Mouse (Mus musculus) limb, embryonic 11.5 days (tissue): ENCODE results near the gene Cd300a. TPM values are rescaled to one million over a fixed set of nuclear protein-coding genes. Genes with fewer than 3 reads are reported as not detected.

Experiments
- ATAC-seq: fragments of 200-750 bp; cut with Nextera tagmentation; 2 replicates; pipeline ENCODE4 v1.8.0; 2017; ENCODE audit warnings: low read depth; ENCODE audit not compliant: insufficient number of reproducible peaks, low FRiP score, low TSS enrichment
- DNase-seq: peaks from one replicate; pipeline ENCODE4 v3.0.0-alpha.2; 2015; ENCODE audit warnings: low spot score
- H3K27ac ChIP-seq: fragments of 300-500 bp; sonication (generic); replicated peaks from 2 replicates; pipeline ENCODE4 v1.5.1; 2014; ENCODE audit warnings: low read depth, mild to moderate bottlenecking, low read length
- H3K27me3 ChIP-seq: fragments of 300-500 bp; sonication (generic); 2 replicates; pipeline ENCODE4 v1.6.1; 2014; ENCODE audit warnings: mild to moderate bottlenecking, low read length, mixed read lengths; ENCODE audit not compliant: control insufficient read depth, insufficient read depth
- H3K36me3 ChIP-seq: fragments of 300-500 bp; sonication (generic); 2 replicates; pipeline ENCODE4 v1.6.1; 2014; ENCODE audit warnings: mild to moderate bottlenecking, low read length, moderate library complexity, mixed read lengths; ENCODE audit not compliant: control insufficient read depth, insufficient read depth
- H3K4me1 ChIP-seq: fragments of 300-500 bp; sonication (generic); 2 replicates; pipeline ENCODE4 v1.6.1; 2014; ENCODE audit warnings: low read length, mixed read lengths; ENCODE audit not compliant: control insufficient read depth, insufficient read depth
- H3K4me2 ChIP-seq: fragments of 300-500 bp; sonication (generic); 2 replicates; pipeline ENCODE4 v1.6.1; 2014; ENCODE audit warnings: low read depth, mild to moderate bottlenecking, moderate library complexity; ENCODE audit not compliant: severe bottlenecking
- H3K4me3 ChIP-seq: fragments of 300-500 bp; sonication (generic); 2 replicates; pipeline ENCODE4 v1.5.1; 2014; ENCODE audit warnings: low read depth, low read length
- H3K9ac ChIP-seq: fragments of 300-500 bp; sonication (generic); 2 replicates; pipeline ENCODE4 v1.6.1; 2014; ENCODE audit warnings: mild to moderate bottlenecking, low read length
- H3K9me3 ChIP-seq: fragments of 300-500 bp; sonication (generic); 2 replicates; pipeline ENCODE4 v1.6.1; 2016; ENCODE audit warnings: low read length; ENCODE audit not compliant: control insufficient read depth
- WGBS: fragments of 180-500 bp; shearing (Covaris S2); extraction: QIAGEN DNeasy Blood & Tissue Kit; methylation state at CpG from one replicate; pipeline ENCODE4 v1.1.7; 2014; 5-methylcytosine and 5-hydroxymethylcytosine counted together
- polyA plus RNA-seq: library from polyadenylated mRNA; unstranded; fragments of >200 nt; fragmentation: Nextera tagmentation; extraction: Ambion mirVana; gene quantifications from 2 replicates; pipeline ENCODE4 v1.2.1, GENCODE M21; 2014

The Cd300a gene
- polyA plus RNA-seq, 1 experiment from 2014 or later = 0.61 TPM

GRCm38 (mm10) chr11:114862687-114863086, 27.2 kb upstream of the Cd300a start:
- H3K36me3 ChIP-seq = peaks cover 5% of the 10 kb centered on the region
- WGBS = 89% methylated on average over 3 of the region's 3 CpGs

GRCm38 (mm10) chr11:114863918-114864420, 25.9 kb upstream of the Cd300a start:
- Histone ChIP-seq H3K9ac (no peak overlapping the region), H3K9me3 (no peaks in the 10 kb centered on the region), H3K4me1 (peaks cover 15% of the 10 kb centered on the region; the same call in 1 of the 2 replicates), H3K27ac (no peak overlapping the region), H3K36me3 (peaks cover 8% of the 10 kb centered on the region), H3K27me3 (no peaks in the 10 kb centered on the region), H3K4me2 (no peak overlapping the region), H3K4me3 (no peak overlapping the region)
- DNase-seq = no peak
- ATAC-seq = no peak
- 94% methylated on average over 21 of the region's 21 CpGs for WGBS

More at GRCm38 (mm10) chr11:114862687-114863086, 27.2 kb upstream of the Cd300a start:
- no peak overlapping the region for H3K9ac ChIP-seq
- no peaks in the 10 kb centered on the region for H3K27me3 ChIP-seq
- ATAC-seq (no peak), DNase-seq (no peak)
- H3K4me2 ChIP-seq = no peak overlapping the region
- H3K9me3 ChIP-seq = no peaks in the 10 kb centered on the region
- H3K4me1 ChIP-seq = peaks cover 15% of the 10 kb centered on the region; the same call in 1 of the 2 replicates
- no peak overlapping the region for H3K4me3 ChIP-seq
- no peak overlapping the region for H3K27ac ChIP-seq

- H3K9ac ChIP-seq = no peak overlapping the region
- DNase-seq = no peak
- WGBS = 83% methylated on average over 5 of the region's 5 CpGs
These were observed 23.8 kb upstream of the Cd300a start for GRCm38 (mm10) chr11:114865999-114866398.

GRCm38 (mm10) chr11:114866486-114867360, 23.1 kb upstream of the Cd300a start:
- Histone ChIP-seq H3K27me3 (no peaks in the 10 kb centered on the region), H3K9ac (no peak overlapping the region), H3K9me3 (no peaks in the 10 kb centered on the region), H3K36me3 (peaks cover 10% of the 10 kb centered on the region), H3K27ac (no peak overlapping the region), H3K4me1 (peaks cover 15% of the 10 kb centered on the region; the same call in 1 of the 2 replicates), H3K4me3 (no peak overlapping the region), H3K4me2 (no peak overlapping the region)
- ATAC-seq (no peak), DNase-seq (no peak)
- WGBS = 36% methylated on average over 10 of the region's 10 CpGs

More at GRCm38 (mm10) chr11:114865999-114866398, 23.8 kb upstream of the Cd300a start:
- no peak for ATAC-seq
- peaks cover 8% of the 10 kb centered on the region for H3K36me3 ChIP-seq
- H3K4me1 ChIP-seq = peaks cover 15% of the 10 kb centered on the region; the same call in 1 of the 2 replicates
- no peaks in the 10 kb centered on the region for H3K9me3 ChIP-seq
- H3K27me3 ChIP-seq = no peaks in the 10 kb centered on the region
- no peak overlapping the region for H3K4me2 ChIP-seq
- H3K27ac ChIP-seq = no peak overlapping the region
- H3K4me3 ChIP-seq = no peak overlapping the region

GRCm38 (mm10) chr11:114867361-114868235, 22.2 kb upstream of the Cd300a start:
- DNase-seq (no peak), ATAC-seq (no peak)
- H3K4me1 ChIP-seq = peaks cover 15% of the 10 kb centered on the region; the same call in 1 of the 2 replicates
- no peak overlapping the region for H3K27ac ChIP-seq
- WGBS = 71% methylated on average over 11 of the region's 11 CpGs
- H3K4me3 ChIP-seq = no peak overlapping the region
- no peaks in the 10 kb centered on the region for H3K27me3 ChIP-seq
- H3K9me3 ChIP-seq = no peaks in the 10 kb centered on the region
- no peak overlapping the region for H3K4me2 ChIP-seq
- H3K9ac ChIP-seq = no peak overlapping the region
- H3K36me3 ChIP-seq = peaks cover 10% of the 10 kb centered on the region

- H3K27ac ChIP-seq = no peak overlapping the region
These were observed 21.6 kb upstream of the Cd300a start for GRCm38 (mm10) chr11:114868280-114868679.

GRCm38 (mm10) chr11:114869787-114870186, 20.1 kb upstream of the Cd300a start:
- H3K9ac ChIP-seq = no peak overlapping the region
- H3K27me3 ChIP-seq = no peaks in the 10 kb centered on the region
- no peak overlapping the region for H3K4me3 ChIP-seq
- DNase-seq (no peak), ATAC-seq (no peak)
- no peak overlapping the region for H3K4me2 ChIP-seq
- peaks cover 25% of the 10 kb centered on the region for H3K4me1 ChIP-seq
- H3K36me3 ChIP-seq = peaks cover 7% of the 10 kb centered on the region
- WGBS = 76% methylated on average over 1 of the region's 1 CpGs
- no peaks in the 10 kb centered on the region for H3K9me3 ChIP-seq
- no peak overlapping the region for H3K27ac ChIP-seq

More at GRCm38 (mm10) chr11:114868280-114868679, 21.6 kb upstream of the Cd300a start:
- WGBS = 92% methylated on average over 12 of the region's 12 CpGs
- peaks cover 20% of the 10 kb centered on the region for H3K4me1 ChIP-seq
- DNase-seq (no peak), ATAC-seq (no peak)
- H3K4me2 ChIP-seq = no peak overlapping the region
- H3K4me3 ChIP-seq = no peak overlapping the region
- H3K9me3 ChIP-seq = no peaks in the 10 kb centered on the region
- H3K27me3 ChIP-seq = no peaks in the 10 kb centered on the region
- no peak overlapping the region for H3K9ac ChIP-seq
- peaks cover 10% of the 10 kb centered on the region for H3K36me3 ChIP-seq

- Histone ChIP-seq H3K27ac (no peak overlapping the region), H3K4me2 (no peak overlapping the region), H3K36me3 (peaks cover 7% of the 10 kb centered on the region), H3K4me3 (no peak overlapping the region), H3K4me1 (peaks cover 31% of the 10 kb centered on the region), H3K9me3 (no peaks in the 10 kb centered on the region), H3K27me3 (no peaks in the 10 kb centered on the region), H3K9ac (no peak overlapping the region)
- no peak for ATAC-seq
- DNase-seq = no peak
- 88% methylated on average over 2 of the region's 2 CpGs for WGBS
These were observed 18.3 kb upstream of the Cd300a start for GRCm38 (mm10) chr11:114871540-114871939.
